Mouse (Mus musculus): ENCODE results near the gene Samd4. TPM values are rescaled to one million over a fixed set of nuclear protein-coding genes. Genes with fewer than 3 reads are reported as not detected.
A peak's percentile ranks its signal among the peaks of the same experiment; 100 is the strongest.

Samd4 gene
- polyA plus RNA-seq, 1 experiment from 2014 or later, result 3.6 TPM

DNA sequence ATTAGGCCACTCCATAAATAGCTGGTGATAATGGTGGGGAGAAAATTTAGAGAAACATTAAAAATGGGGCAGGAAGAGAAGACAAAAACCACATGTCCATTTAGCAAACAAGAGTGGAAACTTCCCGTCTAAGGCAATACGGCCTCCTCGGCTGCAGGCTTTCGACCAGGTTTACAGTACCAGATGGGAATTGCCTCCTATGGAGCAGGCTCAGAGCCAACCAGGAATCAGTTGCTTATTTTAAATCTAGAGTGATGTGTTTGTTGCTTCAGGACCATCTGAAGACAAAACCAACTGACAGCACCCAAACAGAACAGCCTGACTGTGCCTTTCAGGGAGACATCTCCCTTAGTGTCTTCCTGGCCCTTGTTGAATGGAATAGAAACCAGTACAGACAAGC lies 33.9 kb downstream of the Samd4 start:
- Histone ChIP-seq H3K9me3 (replicated peaks) (no peaks in the 10 kb centered on the region), H3K4me3 (no peak overlapping the region), H3K4me1 (no peaks in the 10 kb centered on the region), H3K27ac (no peak overlapping the region), H3K36me3 (no peaks in the 10 kb centered on the region), H3K27me3 (ENCODE audit: low read depth, poor library complexity, severe bottlenecking) (no peaks in the 10 kb centered on the region)
- WGBS, result 92% methylated on average over 4 of the region's 4 CpGs
- no peak for DNase-seq (ENCODE audit: low spot score)

DNA sequence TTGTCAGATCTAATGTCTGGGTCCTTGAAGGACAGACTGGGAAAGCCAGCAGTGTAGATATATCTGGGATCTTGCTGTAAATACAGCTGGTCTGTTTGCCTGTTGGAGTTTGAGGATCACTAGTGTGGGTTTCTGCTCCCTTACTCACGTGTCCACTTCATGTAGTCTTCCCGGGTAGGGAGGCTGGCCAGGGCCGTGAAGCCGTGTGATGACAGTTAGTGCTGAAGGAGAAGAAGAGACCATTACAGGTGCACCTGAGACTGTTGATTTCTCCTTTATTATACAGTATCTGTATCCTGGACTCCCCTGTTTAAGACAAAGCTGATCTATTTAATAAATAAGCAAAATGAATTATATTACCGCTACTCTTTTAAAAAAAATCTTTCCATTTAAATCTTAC lies 34.5 kb downstream of the Samd4 start:
- H3K27ac ChIP-seq, result no peak overlapping the region
- no peaks in the 10 kb centered on the region for H3K9me3 ChIP-seq (replicated peaks)
- H3K4me3 ChIP-seq, result no peak overlapping the region
- no peaks in the 10 kb centered on the region for H3K4me1 ChIP-seq
- DNase-seq (ENCODE audit: low spot score), result no peak
- WGBS, result 92% methylated on average over 5 of the region's 5 CpGs
- H3K36me3 ChIP-seq, result no peaks in the 10 kb centered on the region
- H3K27me3 ChIP-seq (ENCODE audit: low read depth, poor library complexity, severe bottlenecking), result no peaks in the 10 kb centered on the region

DNA sequence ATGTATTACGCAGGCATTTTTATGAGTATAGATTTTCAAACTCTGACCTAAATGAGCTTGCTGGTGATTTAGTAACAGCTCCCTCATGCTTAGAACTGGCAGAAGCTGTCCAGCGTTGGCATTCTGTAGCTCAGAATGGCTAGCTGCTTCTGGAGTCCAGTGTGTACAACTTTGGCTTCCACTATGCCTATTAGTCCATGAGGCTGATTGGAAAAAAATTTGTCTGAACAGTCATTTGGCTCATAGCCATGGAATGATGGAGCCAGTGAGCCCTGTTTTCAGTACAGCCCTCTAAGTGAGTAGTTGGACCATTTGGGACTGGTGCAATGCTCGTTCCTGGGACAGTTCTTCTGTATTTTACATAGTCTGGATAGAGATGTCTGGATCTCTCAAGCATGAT lies 34.9 kb downstream of the Samd4 start:
- Histone ChIP-seq H3K27ac (no peak overlapping the region), H3K4me3 (no peak overlapping the region), H3K27me3 (ENCODE audit: low read depth, poor library complexity, severe bottlenecking) (no peaks in the 10 kb centered on the region), H3K9me3 (replicated peaks) (no peaks in the 10 kb centered on the region), H3K36me3 (no peaks in the 10 kb centered on the region), H3K4me1 (no peaks in the 10 kb centered on the region)
- WGBS, result 86% methylated on average over 3 of the region's 3 CpGs
- DNase-seq (ENCODE audit: low spot score), result no peak

DNA sequence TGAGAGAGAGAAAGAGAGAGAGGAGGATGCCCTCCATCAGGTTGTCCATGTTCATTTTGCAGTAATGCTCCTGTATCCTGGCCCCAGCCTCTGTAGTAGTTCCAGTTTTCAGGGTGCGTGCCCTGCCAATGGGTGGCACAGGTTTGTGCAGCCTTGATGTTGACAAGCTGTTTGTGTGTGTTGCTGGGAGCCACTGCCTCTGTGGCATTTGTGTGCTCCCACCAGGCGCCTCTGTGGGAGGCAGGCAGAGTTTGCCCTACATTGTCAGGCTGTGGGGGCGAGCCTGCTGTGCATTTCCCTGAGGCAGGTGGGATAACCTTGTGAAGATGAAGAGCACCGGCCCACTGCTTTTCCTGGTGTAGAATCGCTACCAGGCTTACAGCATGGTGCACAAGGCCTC lies 37.8 kb downstream of the Samd4 start:
- WGBS, result 84% methylated on average over 5 of the region's 5 CpGs

DNA sequence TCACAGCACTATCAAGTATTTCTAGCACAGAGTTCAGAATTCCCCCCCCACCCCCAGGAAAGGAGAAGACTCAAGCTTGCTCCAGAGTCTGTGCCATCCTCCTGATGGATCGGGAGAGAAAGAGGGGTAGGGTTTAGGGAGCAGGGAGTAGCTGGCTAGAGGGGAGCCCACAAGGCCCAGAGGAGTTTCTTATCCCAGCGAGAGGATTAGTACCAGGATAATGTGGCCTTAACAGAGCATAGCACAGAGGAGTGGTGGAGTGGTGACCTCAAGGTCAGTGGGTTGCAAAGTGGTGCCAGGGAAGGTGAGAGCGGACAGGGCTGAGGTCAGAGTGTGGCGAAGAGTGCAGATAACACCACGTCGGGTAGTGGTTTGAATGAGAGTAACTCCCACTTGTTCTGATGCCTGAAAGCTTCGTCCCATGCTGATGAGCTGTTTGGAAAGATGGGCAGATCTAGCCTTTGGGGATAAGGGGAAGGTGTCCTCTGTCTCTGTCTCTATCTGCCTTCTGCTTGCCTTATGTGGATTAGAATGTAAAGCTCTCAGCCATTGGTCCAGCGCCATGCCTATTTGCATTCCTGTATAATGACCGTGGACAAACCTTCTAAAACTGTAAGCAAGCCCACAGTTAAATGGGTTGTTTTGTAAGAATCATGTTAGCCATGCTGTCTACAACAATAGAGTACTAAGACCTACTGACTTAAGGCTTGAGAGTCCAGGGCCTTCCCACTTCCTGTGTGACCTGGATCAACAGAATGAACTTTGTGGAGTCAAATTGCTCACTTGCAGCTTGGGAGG lies 38.7 kb downstream of the Samd4 start:
- 68% methylated on average over 9 of the region's 9 CpGs for WGBS
- H3K4me1 ChIP-seq, result no peaks in the 10 kb centered on the region
- no peak overlapping the region for H3K27ac ChIP-seq
- no peaks in the 10 kb centered on the region for H3K9me3 ChIP-seq (replicated peaks)
- no peaks in the 10 kb centered on the region for H3K27me3 ChIP-seq (ENCODE audit: low read depth, poor library complexity, severe bottlenecking)
- no peaks in the 10 kb centered on the region for H3K36me3 ChIP-seq
- no peak overlapping the region for H3K4me3 ChIP-seq
- no peak for DNase-seq (ENCODE audit: low spot score)

More for the DNA sequence above, 37.8 kb downstream of the Samd4 start:
- DNase-seq (ENCODE audit: low spot score), result no peak
- Histone ChIP-seq H3K4me1 (no peaks in the 10 kb centered on the region), H3K36me3 (no peaks in the 10 kb centered on the region), H3K9me3 (replicated peaks) (no peaks in the 10 kb centered on the region), H3K27me3 (ENCODE audit: low read depth, poor library complexity, severe bottlenecking) (no peaks in the 10 kb centered on the region), H3K27ac (no peak overlapping the region), H3K4me3 (no peak overlapping the region)

DNA sequence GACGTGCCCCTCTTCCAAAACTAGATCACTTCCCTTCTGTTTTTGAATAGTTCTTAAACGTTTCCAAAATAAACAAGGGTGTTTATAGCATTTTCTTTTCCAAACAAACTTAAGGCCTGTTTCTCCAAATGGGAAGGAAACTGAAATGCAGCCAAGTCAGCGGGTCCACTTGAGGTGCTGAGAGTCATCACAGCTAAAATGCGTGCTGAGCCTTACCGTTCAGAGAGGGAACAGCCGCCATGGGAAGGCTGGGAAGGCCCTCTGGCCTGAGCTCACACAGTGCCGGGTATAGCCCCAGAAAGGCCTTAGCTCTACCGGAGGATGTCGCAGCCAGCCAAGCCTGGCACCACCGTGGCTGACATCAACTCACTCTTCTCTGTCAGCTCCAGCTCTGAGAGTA lies 41.3 kb downstream of the Samd4 start:
- DNase-seq (ENCODE audit: low spot score), result no peak
- no peaks in the 10 kb centered on the region for H3K9me3 ChIP-seq (replicated peaks)
- WGBS, result 83% methylated on average over 10 of the region's 10 CpGs
- H3K36me3 ChIP-seq, result no peaks in the 10 kb centered on the region
- no peaks in the 10 kb centered on the region for H3K27me3 ChIP-seq (ENCODE audit: low read depth, poor library complexity, severe bottlenecking)
- H3K4me3 ChIP-seq, result no peak overlapping the region
- H3K27ac ChIP-seq, result no peak overlapping the region
- no peaks in the 10 kb centered on the region for H3K4me1 ChIP-seq

DNA sequence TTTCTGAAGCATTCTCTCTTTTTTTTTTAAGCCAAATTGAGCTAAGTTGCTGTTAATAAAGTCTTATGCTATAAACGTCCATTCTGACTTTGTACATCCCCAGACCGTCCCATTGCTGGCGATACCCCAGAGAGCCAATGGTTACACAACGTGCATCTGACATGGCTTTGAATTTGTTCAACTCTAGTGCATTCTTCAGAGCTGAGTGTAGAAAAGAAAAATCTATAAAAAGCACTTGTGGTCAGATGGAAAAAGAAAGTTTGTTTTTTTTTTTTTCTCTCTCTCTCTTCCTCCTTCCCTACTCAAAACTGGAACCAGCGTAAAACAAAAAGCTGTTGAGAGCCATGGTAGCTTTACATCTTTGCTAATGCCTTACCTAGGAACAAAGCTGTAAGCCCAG lies 41.8 kb downstream of the Samd4 start:
- WGBS, result 92% methylated on average over 5 of the region's 5 CpGs
- H3K27ac ChIP-seq, result no peak overlapping the region
- H3K36me3 ChIP-seq, result no peaks in the 10 kb centered on the region
- H3K4me1 ChIP-seq, result no peaks in the 10 kb centered on the region
- H3K4me3 ChIP-seq, result no peak overlapping the region
- DNase-seq (ENCODE audit: low spot score), result no peak
- no peaks in the 10 kb centered on the region for H3K27me3 ChIP-seq (ENCODE audit: low read depth, poor library complexity, severe bottlenecking)
- no peaks in the 10 kb centered on the region for H3K9me3 ChIP-seq (replicated peaks)

DNA sequence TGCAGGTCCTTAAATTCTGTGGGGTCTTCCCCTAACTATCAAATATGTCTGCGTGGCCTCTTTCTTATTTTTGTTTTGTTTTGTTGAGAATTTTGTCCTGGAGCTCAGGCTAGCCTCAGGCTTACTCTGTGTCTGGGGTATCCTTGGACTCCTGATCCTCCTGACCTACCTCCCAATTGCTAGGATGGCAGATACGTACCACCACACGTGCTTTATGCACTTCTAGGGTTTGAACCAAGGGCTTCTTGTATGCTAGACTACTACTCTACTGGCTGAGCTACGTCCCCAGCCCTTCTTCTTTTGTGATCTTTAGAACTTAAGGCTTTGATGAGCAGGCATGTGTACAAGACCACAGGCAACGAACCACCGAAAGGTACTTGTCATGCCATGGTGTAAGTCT lies 45.9 kb downstream of the Samd4 start:
- no peak for DNase-seq (ENCODE audit: low spot score)
- H3K9me3 ChIP-seq (replicated peaks), result no peaks in the 10 kb centered on the region
- 94% methylated on average over 6 of the region's 6 CpGs for WGBS
- no peak overlapping the region for H3K27ac ChIP-seq
- no peak overlapping the region for H3K4me3 ChIP-seq
- no peaks in the 10 kb centered on the region for H3K36me3 ChIP-seq
- no peaks in the 10 kb centered on the region for H3K4me1 ChIP-seq
- H3K27me3 ChIP-seq (ENCODE audit: low read depth, poor library complexity, severe bottlenecking), result no peaks in the 10 kb centered on the region

DNA sequence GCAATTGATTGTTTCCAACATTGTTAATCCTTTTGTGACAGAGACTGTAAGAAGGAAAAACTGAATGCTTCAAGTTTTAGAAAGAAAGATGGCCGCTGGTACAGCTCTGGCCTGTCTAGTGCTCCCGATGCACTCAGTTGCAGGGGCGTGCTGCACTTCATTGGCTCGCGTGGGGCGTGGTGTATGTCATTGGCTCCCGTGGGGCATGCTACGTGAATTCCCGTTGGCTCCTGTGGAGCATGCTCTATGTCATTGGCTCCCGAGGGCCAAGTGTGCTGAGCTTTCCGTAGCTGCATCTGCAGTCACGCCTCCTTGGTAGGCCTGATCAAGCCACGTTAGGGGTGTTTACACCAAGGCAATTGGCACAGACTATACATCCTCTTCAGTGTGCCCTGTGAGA lies 49.5 kb downstream of the Samd4 start:
- H3K4me3 ChIP-seq, result no peak overlapping the region
- H3K27ac ChIP-seq, result no peak overlapping the region
- no peak for DNase-seq (ENCODE audit: low spot score)
- no peaks in the 10 kb centered on the region for H3K27me3 ChIP-seq (ENCODE audit: low read depth, poor library complexity, severe bottlenecking)
- no peaks in the 10 kb centered on the region for H3K9me3 ChIP-seq (replicated peaks)
- no peaks in the 10 kb centered on the region for H3K36me3 ChIP-seq
- 86% methylated on average over 13 of the region's 13 CpGs for WGBS
- no peaks in the 10 kb centered on the region for H3K4me1 ChIP-seq

DNA sequence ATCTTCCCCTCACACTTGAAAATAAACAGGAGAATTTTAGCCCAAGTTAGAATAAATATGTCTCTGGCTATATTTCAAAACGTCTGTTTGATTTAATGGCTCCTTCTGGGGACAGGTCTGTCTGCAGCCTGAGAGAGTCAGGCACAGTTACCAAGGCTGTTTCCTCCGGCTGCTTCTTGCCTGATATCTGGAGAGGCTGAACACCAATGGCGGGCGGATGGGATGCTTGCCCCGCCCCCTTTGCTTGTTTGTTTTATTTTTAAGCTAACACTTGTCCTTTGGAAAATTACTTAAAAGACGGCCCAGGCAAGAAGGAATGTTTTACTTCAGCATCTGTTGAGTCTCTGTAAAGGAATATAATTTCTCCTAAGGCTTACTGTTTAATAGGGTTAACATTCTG lies 50.1 kb downstream of the Samd4 start:
- no peaks in the 10 kb centered on the region for H3K9me3 ChIP-seq (replicated peaks)
- no peak overlapping the region for H3K27ac ChIP-seq
- no peak for DNase-seq (ENCODE audit: low spot score)
- no peaks in the 10 kb centered on the region for H3K36me3 ChIP-seq
- no peaks in the 10 kb centered on the region for H3K27me3 ChIP-seq (ENCODE audit: low read depth, poor library complexity, severe bottlenecking)
- 56% methylated on average over 6 of the region's 6 CpGs for WGBS
- H3K4me1 ChIP-seq, result no peaks in the 10 kb centered on the region
- no peak overlapping the region for H3K4me3 ChIP-seq

DNA sequence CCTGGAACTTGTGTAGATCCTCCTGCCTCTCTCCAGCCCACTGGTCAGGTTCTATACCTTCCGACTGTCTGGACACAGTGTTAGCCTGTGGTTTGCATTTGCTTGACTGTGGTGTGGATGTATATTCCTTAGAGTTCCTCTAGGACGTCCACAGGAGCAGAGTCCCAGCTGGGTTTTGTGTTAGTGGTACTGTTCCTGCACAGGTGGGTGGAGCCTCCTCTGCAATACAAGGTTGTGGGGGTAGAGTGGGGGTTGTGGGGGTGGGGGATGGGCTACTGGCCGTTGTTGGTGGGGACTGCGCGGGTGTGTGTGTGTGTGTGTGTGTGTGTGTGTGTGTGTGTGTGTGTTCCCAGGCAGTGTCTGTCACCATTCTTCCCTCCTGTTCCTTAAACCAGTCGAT lies 58.4 kb downstream of the Samd4 start:
- Histone ChIP-seq H3K27ac (peak overlapping the region; percentile 85), H3K27me3 (ENCODE audit: low read depth, poor library complexity, severe bottlenecking) (no peaks in the 10 kb centered on the region), H3K9me3 (replicated peaks) (no peaks in the 10 kb centered on the region), H3K4me1 (peaks cover 35% of the 10 kb centered on the region), H3K4me3 (peak overlapping the region; percentile 10), H3K36me3 (no peaks in the 10 kb centered on the region)
- DNase-seq (ENCODE audit: low spot score), result peak; percentile 67
- WGBS, result 57% methylated on average over 6 of the region's 6 CpGs

DNA sequence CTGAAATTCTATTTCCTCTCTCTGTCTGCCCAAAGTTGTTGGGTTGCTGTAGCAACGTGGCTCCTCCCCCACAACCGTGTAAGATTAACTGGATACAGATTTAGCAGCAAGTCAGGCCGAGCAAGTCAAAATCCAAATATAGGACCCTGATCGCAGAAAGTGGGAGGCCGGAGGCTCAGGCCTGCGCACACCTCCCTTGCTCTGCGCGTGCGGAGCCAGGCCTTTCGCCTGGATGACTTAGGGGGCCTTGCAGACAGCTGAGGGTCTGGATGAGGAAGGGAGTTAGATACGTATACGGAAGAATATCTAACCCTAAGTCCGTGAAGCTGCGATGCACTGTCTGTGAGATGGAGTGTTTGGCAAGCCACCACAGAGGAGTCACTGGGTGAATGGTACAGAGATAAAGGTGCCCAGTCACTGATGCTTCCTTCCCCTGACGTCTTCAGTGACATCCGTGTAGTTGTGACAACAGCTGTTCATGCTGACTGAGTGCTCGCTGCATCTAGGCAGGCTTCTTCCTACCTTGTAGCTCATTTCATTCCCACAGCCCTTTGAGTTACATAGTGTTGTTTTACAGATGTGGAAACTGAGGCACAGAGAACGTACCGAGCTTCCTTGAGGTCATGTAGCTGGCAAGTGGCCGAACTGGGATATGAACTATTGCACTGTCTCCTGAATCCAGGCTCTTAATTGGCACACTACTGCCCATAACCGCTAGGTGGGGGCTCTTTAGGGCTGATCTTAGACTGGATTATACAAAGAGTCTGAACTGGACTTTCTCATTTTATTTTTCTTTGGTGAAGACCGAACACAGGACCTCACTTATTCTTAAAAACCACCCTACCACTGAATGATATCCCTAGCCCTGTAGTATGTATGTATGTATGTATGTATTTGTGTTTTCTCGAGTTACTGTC lies 59.5 kb downstream of the Samd4 start:
- no peaks in the 10 kb centered on the region for H3K9me3 ChIP-seq (replicated peaks)
- H3K27ac ChIP-seq, result peak overlapping the region; percentile 85
- peak; percentile 80 for DNase-seq (ENCODE audit: low spot score)
- H3K27me3 ChIP-seq (ENCODE audit: low read depth, poor library complexity, severe bottlenecking), result no peaks in the 10 kb centered on the region
- 71% methylated on average over 23 of the region's 23 CpGs for WGBS
- H3K36me3 ChIP-seq, result no peaks in the 10 kb centered on the region
- H3K4me3 ChIP-seq, result peak overlapping the region; percentile 14; the same call in 1 of the 2 replicates
- peaks cover 35% of the 10 kb centered on the region for H3K4me1 ChIP-seq

DNA sequence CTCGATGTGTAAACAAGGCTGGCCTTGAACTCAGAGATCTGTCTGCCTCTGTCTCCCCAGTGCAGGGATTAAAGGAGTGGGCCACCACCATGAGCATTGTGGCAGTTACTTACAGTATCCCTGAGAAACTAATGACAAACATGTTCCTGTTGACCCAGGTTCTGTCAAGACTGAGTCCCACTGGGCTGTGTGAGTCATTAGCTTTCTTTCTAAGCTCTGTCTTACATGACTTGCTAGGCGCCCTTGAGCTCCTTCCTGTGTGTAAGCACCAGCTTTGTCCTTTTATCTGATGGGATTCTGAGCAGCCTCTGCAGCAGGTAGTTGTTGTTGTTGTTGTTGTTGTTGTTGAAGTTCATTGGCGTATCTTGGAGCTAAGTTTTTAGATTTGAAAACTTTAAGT lies 61.8 kb downstream of the Samd4 start:
- no peak for DNase-seq (ENCODE audit: low spot score)
- no peak overlapping the region for H3K4me3 ChIP-seq
- WGBS, result 81% methylated on average over 3 of the region's 3 CpGs
- H3K27me3 ChIP-seq (ENCODE audit: low read depth, poor library complexity, severe bottlenecking), result no peaks in the 10 kb centered on the region
- no peaks in the 10 kb centered on the region for H3K36me3 ChIP-seq
- no peak overlapping the region for H3K27ac ChIP-seq
- H3K4me1 ChIP-seq, result peaks cover 35% of the 10 kb centered on the region
- H3K9me3 ChIP-seq (replicated peaks), result no peaks in the 10 kb centered on the region

Data from limb, embryonic 10.5 days (tissue).